Mouse (Mus musculus) cerebellum, adult 18-20 months (tissue): ENCODE data around the gene Agbl2.

Experiments used
- DNase-seq, 2 experiments: peaks; one replicate each; pipeline ENCODE4 v3.0.0; 2021

Agbl2 gene

DNA sequence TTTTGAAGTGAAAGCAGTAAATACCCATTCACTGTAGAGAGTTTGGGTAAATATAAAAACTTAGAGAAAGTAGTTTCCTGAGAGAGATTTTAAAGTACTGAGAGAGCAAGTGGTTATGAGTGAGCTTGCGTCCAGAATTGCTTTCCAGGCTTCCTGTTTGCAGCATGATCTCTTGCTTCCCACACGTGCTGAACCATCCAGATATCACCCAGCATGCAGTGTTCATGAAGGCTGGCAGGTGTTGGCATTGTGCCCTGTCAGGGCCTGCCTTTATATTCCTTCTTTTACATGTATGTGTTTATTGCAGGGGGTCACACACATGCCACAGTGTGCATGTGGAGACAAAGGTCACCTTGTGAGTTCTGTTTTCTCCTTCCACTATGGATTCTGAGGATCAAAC lies 92.7 kb downstream of the Agbl2 start:
- no peak for DNase-seq

- DNase-seq, result no peak
Observed at GRCm38 (mm10) chr2:90877584-90878259, 95.2 kb downstream of the Agbl2 start.

DNA sequence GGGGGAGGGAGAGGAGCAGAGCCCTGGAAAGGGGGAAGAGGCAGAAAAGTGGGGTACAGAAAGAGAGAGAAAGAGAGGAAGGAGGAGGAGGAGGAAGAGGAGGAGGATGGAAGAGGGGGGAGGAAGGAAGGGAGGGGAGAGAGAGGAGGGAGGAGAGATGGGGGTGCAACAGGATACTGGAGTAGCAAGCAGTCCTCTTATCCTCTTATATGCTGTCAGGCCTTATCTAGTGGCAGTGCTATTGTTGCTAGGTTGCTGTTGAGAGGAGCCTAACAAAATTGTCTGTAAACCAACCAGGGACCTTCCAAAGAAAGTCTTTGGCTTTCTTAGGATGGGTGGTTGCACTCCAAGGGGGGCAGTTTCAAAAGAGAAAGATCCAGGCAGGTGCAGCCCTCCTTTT lies 96.9 kb downstream of the Agbl2 start:
- DNase-seq, result no peak

- no peak for DNase-seq
Observed at GRCm38 (mm10) chr2:90880144-90880785, 97.7 kb downstream of the Agbl2 start.

- no peak for DNase-seq
Observed at GRCm38 (mm10) chr2:90881824-90882223, 99.3 kb downstream of the Agbl2 start.
